Mouse (Mus musculus) cortical plate, adult 2 months (tissue): ENCODE measurements at regions not wholly inside any gene's neighbourhood (a gene's known extent, or its start where the extent isn't known, plus 50 kb on each side); places are given as distances from the start of the nearest gene placed in this dataset.

Experiments used
- CTCF ChIP-seq: fragments of 200-500 bp; IDR thresholded peaks from 2 replicates; pipeline ENCODE4 v1.5.1; 2011; ENCODE audit warnings: mild to moderate bottlenecking, control low read depth, low read length; ENCODE audit not compliant: insufficient read depth; ENCODE audit errors: extremely low read depth
- POLR2A ChIP-seq: fragments of 200-500 bp; IDR thresholded peaks from 2 replicates; pipeline ENCODE4 v1.6.1; 2011; ENCODE audit warnings: mild to moderate bottlenecking, low read length, control low read depth; ENCODE audit not compliant: insufficient read depth; ENCODE audit errors: extremely low read depth

DNA sequence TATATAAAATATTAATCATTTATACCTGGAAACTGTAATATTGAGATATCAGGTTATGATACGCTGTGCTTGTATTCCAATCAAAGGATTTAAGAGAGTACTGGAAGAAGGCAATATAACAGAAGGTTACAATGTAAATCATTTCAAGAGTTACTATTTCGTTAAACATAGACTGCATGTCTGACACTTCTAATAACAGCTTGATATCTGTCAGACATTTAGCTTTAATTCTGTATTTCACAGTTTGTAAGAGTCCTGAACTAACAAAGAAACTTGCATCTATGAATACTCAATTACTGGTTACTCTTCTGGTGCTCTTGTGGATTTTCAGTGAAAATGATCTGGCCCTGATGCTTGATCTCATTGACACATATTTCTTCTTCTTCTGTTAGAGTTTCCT, 840.6 kb downstream of the Cdh9 start:
- TF ChIP-seq POLR2A, result no peak
- TF ChIP-seq CTCF, result no peak
